Mouse (Mus musculus) liver, embryonic 13.5 days (tissue): ENCODE data around the gene Robo1. TPM values are rescaled to one million over a fixed set of nuclear protein-coding genes. Genes with fewer than 3 reads are reported as not detected.

Experiments used
- ATAC-seq: fragments of 200-750 bp; cut with Nextera tagmentation; 2 replicates; pipeline ENCODE4 v1.8.0; 2017; ENCODE audit warnings: low read depth, mild to moderate bottlenecking, moderate number of reproducible peaks, moderate library complexity
- DNase-seq: peaks from one replicate; pipeline ENCODE4 v3.0.0; 2022
- H3K27ac ChIP-seq: fragments of 300-500 bp; sonication (generic); 2 replicates; pipeline ENCODE4 v1.5.1; 2015; ENCODE audit warnings: moderate library complexity, mild to moderate bottlenecking, inconsistent platforms
- H3K27me3 ChIP-seq: fragments of 300-500 bp; sonication (generic); 2 replicates; pipeline ENCODE4 v1.6.1; 2015; ENCODE audit warnings: mild to moderate bottlenecking, inconsistent platforms
- H3K36me3 ChIP-seq: fragments of 300-500 bp; sonication (generic); 2 replicates; pipeline ENCODE4 v1.6.1; 2015; ENCODE audit warnings: mild to moderate bottlenecking, inconsistent platforms
- H3K4me1 ChIP-seq: fragments of 300-500 bp; sonication (generic); replicated peaks from 2 replicates; pipeline ENCODE4 v1.6.1; 2015; ENCODE audit warnings: inconsistent platforms
- H3K4me2 ChIP-seq: fragments of 300-500 bp; sonication (generic); 2 replicates; pipeline ENCODE4 v1.6.1; 2015; ENCODE audit warnings: inconsistent platforms, mild to moderate bottlenecking, moderate library complexity
- H3K4me3 ChIP-seq: fragments of 300-500 bp; sonication (generic); replicated peaks from 2 replicates; pipeline ENCODE4 v1.5.1; 2015; ENCODE audit warnings: mild to moderate bottlenecking, inconsistent platforms
- H3K9ac ChIP-seq: fragments of 300-500 bp; sonication (generic); 2 replicates; pipeline ENCODE4 v1.6.1; 2015; ENCODE audit warnings: mild to moderate bottlenecking, inconsistent platforms
- H3K9me3 ChIP-seq: fragments of 300-500 bp; sonication (generic); replicated peaks from 2 replicates; pipeline ENCODE4 v1.6.1; 2016; ENCODE audit warnings: inconsistent platforms
- WGBS: fragments of 180-500 bp; shearing (Covaris S2); methylation state at CpG from one replicate; pipeline ENCODE4 v1.1.7; 2015; ENCODE audit not compliant: insufficient replicate concordance; 5-methylcytosine and 5-hydroxymethylcytosine counted together
- polyA plus RNA-seq: library from polyadenylated mRNA; unstranded; fragments of >200 nt; fragmentation: Nextera tagmentation; extraction: Ambion mirVana; gene quantifications from 2 replicates; pipeline ENCODE4 v1.2.1, GENCODE M21; 2015

Gene Robo1
- polyA plus RNA-seq = 3.9 and 5.2 TPM in 2 replicates

DNA sequence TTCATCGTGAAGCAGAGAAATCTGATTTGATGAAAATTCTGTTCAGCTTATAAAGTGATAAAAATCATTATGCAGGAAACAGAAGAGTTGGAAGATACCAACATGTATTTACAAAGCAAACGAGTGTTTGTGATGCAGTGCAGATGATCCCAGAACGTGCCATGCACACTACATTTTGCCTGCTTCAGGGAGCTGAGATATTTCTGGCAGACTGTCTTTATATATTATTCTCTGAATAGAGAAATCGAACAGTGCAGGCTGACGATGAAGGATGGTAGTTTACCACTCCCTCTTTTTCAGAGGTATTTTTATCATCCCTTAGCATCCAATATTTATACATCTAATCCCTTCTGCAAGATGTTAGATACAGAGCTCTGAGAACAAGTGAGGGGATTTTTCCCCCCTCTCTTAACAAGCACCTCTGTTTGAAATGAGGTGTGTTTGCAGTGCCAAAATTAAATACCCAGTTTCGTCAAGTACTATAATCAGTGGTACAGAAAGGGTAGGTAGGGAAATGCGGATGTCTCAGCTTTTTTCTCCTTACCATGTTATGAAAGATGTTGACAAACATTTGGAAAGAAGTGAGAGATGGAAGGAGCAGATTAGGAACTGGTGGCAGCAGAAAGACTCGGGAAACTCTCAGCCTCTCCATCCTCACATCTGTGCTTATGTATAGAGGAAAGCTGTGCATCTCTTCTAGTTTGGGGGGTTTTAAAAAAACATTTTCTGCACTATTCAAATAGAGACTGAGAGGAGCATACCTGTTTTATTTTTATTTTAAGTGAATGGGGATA, at the start of gene Robo1:
Gene Robo1 (plus strand): TSS at position 770 of the 794 bp plus-strand sequence.
- no peaks in the 10 kb centered on the region for H3K27me3 ChIP-seq
- no peak for ATAC-seq
- H3K4me3 ChIP-seq = no peak within 1 kb of the TSS
- no peak for DNase-seq
- H3K4me1 ChIP-seq = no peaks in the 10 kb centered on the region
- no peaks in the 10 kb centered on the region for H3K9me3 ChIP-seq
- no peak within 1 kb of the TSS for H3K9ac ChIP-seq
- 67% methylated on average over 8 of the region's 8 CpGs for WGBS
- H3K36me3 ChIP-seq = no peaks in the 10 kb centered on the region
- H3K4me2 ChIP-seq = no peak within 1 kb of the TSS
- no peak within 1 kb of the TSS for H3K27ac ChIP-seq

DNA sequence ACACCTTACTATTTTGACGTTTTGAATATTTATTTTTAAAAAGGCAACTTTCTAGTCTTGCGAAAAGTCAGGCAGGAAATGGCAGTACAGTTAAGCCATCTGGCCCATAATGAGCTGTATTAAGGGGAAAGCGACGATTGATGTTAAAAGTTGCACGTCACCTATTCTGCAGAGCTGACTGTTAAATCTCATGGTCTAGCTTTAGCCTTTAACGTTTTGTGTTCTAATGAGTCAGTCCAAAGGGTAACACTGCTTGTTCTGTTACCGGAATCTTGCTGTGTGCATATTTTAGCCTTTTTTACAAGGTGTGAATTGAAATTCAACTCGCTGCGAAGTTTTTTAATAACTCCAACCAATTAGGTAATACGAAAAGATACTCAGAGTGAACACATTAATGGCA, 40.3 kb upstream of the Robo1 start:
- Histone ChIP-seq H3K4me1 (no peaks in the 10 kb centered on the region), H3K36me3 (no peaks in the 10 kb centered on the region), H3K4me2 (no peak overlapping the region), H3K4me3 (no peak overlapping the region), H3K27me3 (no peaks in the 10 kb centered on the region), H3K27ac (no peak overlapping the region), H3K9me3 (no peaks in the 10 kb centered on the region), H3K9ac (no peak overlapping the region)
- WGBS = 68% methylated on average over 10 of the region's 10 CpGs
- ATAC-seq (no peak), DNase-seq (no peak)

DNA sequence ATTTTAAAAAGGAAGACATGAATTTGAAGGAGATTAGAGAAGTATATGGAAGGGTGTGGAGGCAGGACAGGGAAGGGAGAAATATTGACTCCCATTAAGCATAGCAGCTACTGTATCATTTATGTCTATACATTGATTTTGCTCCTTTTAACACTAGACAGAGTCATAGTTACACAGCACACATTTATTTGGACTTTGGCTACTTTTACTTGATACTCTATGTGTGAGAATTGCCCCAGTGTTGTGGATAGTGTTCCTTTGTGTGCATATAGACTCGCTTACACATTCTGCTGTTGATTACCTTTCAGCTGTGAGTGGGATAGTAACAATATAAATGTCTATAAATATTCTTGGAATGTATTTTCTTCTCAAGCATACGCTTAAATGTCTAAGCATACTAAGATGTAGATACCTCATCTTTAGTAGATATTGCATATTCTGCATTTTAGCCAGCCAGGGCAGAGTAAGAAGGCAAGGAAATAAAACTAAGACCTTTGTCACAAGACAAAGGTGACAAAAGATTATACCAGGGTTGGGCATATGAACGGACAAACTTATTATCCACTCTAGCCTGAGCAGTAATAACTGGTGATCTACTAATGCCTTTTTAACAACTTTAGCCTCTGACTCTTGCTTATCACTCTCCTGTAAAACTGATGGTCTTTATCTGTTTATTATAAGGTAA, 31.6 kb upstream of the Robo1 start:
- no peak for DNase-seq
- H3K9ac ChIP-seq = no peak overlapping the region
- H3K4me3 ChIP-seq = no peak overlapping the region
- H3K4me1 ChIP-seq = no peaks in the 10 kb centered on the region
- no peaks in the 10 kb centered on the region for H3K27me3 ChIP-seq
- no peak overlapping the region for H3K4me2 ChIP-seq
- WGBS = 58% methylated on average over 3 of the region's 3 CpGs
- no peak for ATAC-seq
- no peaks in the 10 kb centered on the region for H3K9me3 ChIP-seq
- no peak overlapping the region for H3K27ac ChIP-seq
- no peaks in the 10 kb centered on the region for H3K36me3 ChIP-seq

DNA sequence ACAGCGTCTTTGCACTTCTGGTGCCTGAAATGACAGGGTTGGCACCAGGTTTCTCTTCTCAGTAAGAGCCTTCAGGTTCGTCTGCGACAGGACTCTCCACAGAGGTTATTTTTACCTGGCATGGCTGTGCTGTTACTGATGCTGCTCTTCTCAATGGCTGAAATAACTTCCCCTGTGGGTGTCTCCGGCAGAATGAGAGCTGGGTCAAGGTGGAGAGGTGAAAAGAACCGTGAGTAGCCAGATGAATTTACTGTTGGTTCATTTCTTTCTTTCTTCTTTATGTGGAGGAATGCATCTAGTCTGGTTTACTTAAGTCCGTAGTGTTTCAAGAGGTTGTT, 194 bp downstream of the Robo1 start:
- no peak for ATAC-seq
- H3K4me3 ChIP-seq = no peak overlapping the region
- WGBS = 57% methylated on average over 6 of the region's 6 CpGs
- H3K27me3 ChIP-seq = no peaks in the 10 kb centered on the region
- H3K27ac ChIP-seq = no peak overlapping the region
- no peaks in the 10 kb centered on the region for H3K4me1 ChIP-seq
- no peak overlapping the region for H3K9ac ChIP-seq
- H3K4me2 ChIP-seq = no peak overlapping the region
- no peak for DNase-seq
- H3K9me3 ChIP-seq = no peaks in the 10 kb centered on the region
- H3K36me3 ChIP-seq = no peaks in the 10 kb centered on the region

DNA sequence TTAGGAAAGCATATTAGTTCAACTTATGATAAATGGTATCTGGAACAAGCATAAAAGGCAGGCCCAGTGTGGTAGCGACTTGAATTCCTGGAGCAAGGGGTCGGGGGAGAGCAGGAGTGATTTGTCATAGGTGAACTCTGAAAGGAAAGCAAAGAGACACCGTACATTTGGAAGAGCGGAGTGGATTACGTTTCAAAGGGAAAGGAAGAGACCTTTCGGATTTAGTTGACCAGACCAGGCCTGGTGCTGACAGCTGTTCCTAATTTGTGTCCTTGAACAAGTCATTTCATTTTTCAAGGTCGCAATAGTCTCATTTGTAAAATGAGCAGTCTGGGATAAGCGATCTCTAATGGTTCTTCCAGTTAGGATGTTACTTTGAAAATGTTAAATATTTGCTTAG, 19.2 kb downstream of the Robo1 start:
- Histone ChIP-seq H3K4me2 (no peak overlapping the region), H3K9me3 (no peaks in the 10 kb centered on the region), H3K27me3 (no peaks in the 10 kb centered on the region), H3K27ac (no peak overlapping the region), H3K36me3 (no peaks in the 10 kb centered on the region), H3K4me1 (no peaks in the 10 kb centered on the region), H3K9ac (no peak overlapping the region), H3K4me3 (no peak overlapping the region)
- DNase-seq (no peak), ATAC-seq (no peak)
- 74% methylated on average over 8 of the region's 8 CpGs for WGBS

DNA sequence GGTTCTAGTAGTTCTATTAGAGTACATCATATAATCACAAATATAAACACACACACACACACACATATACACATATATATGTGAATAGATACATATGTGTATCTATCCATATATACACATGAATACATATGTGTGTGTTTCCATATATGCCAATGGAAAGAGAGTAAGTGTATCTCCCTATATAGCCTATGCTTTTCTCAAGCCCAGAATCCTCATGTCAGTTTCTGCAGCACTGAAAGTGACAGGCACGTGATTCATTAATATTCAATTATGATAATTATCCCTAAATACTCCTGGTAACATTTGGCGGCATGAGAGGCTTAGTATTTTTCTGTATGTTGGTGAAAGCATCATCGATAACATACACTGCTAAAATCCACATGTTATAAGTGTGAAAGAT, 20.5 kb downstream of the Robo1 start:
- Histone ChIP-seq H3K4me1 (no peaks in the 10 kb centered on the region), H3K36me3 (no peaks in the 10 kb centered on the region), H3K4me2 (no peak overlapping the region), H3K9ac (no peak overlapping the region), H3K9me3 (no peaks in the 10 kb centered on the region), H3K4me3 (no peak overlapping the region), H3K27ac (no peak overlapping the region), H3K27me3 (no peaks in the 10 kb centered on the region)
- 68% methylated on average over 3 of the region's 3 CpGs for WGBS
- DNase-seq (no peak), ATAC-seq (no peak)

DNA sequence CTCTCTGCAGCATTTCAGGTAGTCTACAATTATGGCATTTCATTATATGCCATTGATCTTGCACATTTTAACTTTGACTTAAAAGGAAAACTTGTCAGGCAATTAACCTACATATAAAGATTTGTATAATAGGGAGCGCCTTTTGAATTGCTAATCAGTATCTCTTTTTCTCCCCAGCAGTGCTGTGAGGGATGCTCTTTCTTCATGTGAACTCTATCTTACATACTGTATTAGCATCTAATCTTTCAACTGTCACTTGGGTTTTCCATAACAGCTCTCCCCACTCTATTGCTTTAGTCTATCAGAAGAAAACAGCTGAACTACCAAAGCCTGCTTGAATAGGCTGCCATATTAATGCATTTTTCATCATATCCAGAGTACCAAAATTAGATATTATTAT, 29.7 kb downstream of the Robo1 start:
- Histone ChIP-seq H3K4me3 (no peak overlapping the region), H3K27ac (no peak overlapping the region), H3K27me3 (no peaks in the 10 kb centered on the region), H3K9ac (no peak overlapping the region), H3K9me3 (no peaks in the 10 kb centered on the region), H3K36me3 (no peaks in the 10 kb centered on the region), H3K4me2 (no peak overlapping the region), H3K4me1 (no peaks in the 10 kb centered on the region)
- no peak for DNase-seq
- ATAC-seq = no peak
- 82% methylated on average over 1 of the region's 1 CpGs for WGBS

DNA sequence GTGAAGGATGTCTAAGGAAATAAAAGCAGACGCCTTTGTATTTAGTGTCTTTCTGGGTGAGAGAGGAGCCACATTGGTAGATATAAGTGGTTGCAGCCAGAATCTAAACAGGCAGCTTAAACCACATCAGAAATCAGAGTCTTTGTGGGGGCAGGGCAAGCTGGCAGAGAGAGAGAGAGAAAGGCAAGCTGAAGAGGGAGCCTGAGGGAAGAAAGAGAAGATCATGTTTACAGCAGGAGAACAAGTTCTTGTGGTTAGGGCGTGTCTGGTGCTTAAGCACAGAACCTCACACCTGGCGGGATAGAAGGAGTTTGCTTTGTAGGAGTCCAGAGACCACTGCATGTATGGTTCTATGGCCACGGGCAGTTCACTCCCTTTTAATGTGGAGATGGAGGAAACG, 42.3 kb downstream of the Robo1 start:
- no peaks in the 10 kb centered on the region for H3K9me3 ChIP-seq
- H3K9ac ChIP-seq = no peak overlapping the region
- no peak overlapping the region for H3K27ac ChIP-seq
- DNase-seq (no peak), ATAC-seq (no peak)
- WGBS = 53% methylated on average over 5 of the region's 5 CpGs
- no peaks in the 10 kb centered on the region for H3K4me1 ChIP-seq
- H3K27me3 ChIP-seq = no peaks in the 10 kb centered on the region
- H3K36me3 ChIP-seq = no peaks in the 10 kb centered on the region
- H3K4me2 ChIP-seq = no peak overlapping the region
- H3K4me3 ChIP-seq = no peak overlapping the region

DNA sequence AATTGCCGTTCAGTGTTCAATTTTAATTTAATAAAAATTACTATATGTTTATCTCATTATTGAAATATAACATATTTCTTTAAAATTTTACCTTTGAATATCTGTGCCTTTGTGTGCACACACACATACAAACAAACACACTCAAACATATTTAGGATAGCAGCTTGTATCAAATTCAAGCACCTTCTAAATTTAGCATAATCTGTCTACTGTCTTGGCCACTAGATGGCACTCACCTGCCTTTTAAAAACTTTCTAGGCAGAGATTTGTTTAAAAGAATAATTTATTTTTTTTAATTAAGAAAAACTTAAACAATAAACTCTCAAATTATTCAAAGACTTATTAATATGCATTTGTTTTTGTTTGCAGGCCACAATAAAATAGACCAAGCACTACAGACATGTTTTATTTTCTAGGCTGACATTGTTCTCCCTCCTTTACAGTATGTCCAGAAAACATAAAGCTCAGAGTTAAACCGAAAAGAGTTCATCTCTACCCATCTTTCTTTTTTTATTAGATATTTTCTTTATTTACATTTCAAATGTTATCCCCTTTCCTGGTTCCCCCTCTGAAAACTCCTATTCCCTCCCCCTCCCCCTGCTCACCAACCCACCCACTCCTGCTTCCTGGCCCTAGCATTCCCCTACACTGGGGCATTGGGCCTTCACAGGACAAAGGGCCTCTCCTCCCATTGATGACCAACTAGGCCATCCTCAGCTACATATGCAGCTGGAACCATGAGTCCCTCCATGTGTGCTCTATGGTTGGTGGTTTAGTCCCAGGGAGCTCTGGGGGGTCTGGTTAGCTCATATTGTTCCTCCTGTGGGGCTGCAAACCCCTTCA, 48.6 kb downstream of the Robo1 start:
- Histone ChIP-seq H3K4me3 (no peak overlapping the region), H3K9me3 (no peaks in the 10 kb centered on the region), H3K4me2 (no peak overlapping the region), H3K9ac (no peak overlapping the region), H3K27me3 (no peaks in the 10 kb centered on the region), H3K27ac (no peak overlapping the region), H3K36me3 (no peaks in the 10 kb centered on the region), H3K4me1 (no peaks in the 10 kb centered on the region)
- WGBS = 64% methylated on average over 2 of the region's 2 CpGs
- no peak for ATAC-seq
- DNase-seq = no peak

DNA sequence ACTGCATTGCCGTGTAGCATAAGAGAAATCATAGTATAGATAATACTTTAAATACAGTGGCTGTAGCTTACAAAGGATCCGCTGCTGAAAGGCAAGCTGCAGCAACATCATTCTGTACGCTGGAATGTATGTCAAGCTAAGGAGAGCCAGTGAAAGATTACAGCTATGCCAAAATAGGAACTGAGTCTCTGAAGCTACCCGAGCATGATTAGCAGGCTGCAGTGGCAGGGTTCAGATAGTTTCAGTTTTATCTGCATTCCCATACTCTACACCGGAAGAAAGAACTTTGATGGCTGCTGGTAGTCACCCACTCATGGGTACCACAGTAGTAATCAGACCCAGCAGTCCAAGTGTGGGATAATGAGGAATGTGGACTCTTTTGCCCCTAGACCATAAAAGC, 68.8 kb downstream of the Robo1 start:
- Histone ChIP-seq H3K4me3 (no peak overlapping the region), H3K9ac (no peak overlapping the region), H3K36me3 (no peaks in the 10 kb centered on the region), H3K4me1 (no peaks in the 10 kb centered on the region), H3K9me3 (no peaks in the 10 kb centered on the region), H3K4me2 (no peak overlapping the region), H3K27ac (no peak overlapping the region), H3K27me3 (no peaks in the 10 kb centered on the region)
- ATAC-seq = no peak
- 59% methylated on average over 5 of the region's 5 CpGs for WGBS
- no peak for DNase-seq

DNA sequence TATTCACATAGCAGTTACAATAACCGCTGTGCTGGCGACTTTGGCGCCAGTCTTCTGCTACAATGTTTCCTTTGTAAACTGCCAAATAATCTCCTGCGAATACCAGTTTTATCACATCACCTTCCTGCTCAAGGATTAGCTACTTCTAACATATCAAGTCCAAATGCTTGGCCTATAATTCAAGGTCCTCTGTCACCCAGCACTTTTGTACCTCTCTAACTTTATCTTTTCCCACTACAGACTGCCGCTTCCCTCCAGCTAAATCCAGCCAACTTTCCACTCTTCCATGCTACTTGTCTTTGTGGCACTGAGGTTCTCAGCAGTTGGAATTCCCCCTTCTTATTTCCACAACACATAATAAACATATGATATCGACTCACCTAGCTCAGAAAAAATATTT, 73.7 kb downstream of the Robo1 start:
- DNase-seq (no peak), ATAC-seq (no peak)
- no peak overlapping the region for H3K27ac ChIP-seq
- no peak overlapping the region for H3K9ac ChIP-seq
- H3K27me3 ChIP-seq = no peaks in the 10 kb centered on the region
- H3K9me3 ChIP-seq = no peaks in the 10 kb centered on the region
- no peak overlapping the region for H3K4me2 ChIP-seq
- H3K36me3 ChIP-seq = no peaks in the 10 kb centered on the region
- H3K4me3 ChIP-seq = no peak overlapping the region
- H3K4me1 ChIP-seq = no peaks in the 10 kb centered on the region
- WGBS = 73% methylated on average over 6 of the region's 6 CpGs
